Mouse (Mus musculus): ENCODE data around the gene Rac3. TPM values are rescaled to one million over a fixed set of nuclear protein-coding genes. Genes with fewer than 3 reads are reported as not detected.

Rac3 gene
- polyA plus RNA-seq, 1 experiment = 16.6 TPM

GRCm38 (mm10) chr11:120689365-120689764 lies 31.9 kb upstream of the Rac3 start:
- H3K9me3 ChIP-seq (replicated peaks; ENCODE audit: control insufficient read depth, insufficient read depth, low read length, poor library complexity, severe bottlenecking) = no peaks in the 10 kb centered on the region
- TF ChIP-seq CTCF (IDR thresholded peaks at IDR 0.05; ENCODE audit: low read depth, low read length) (no peak), POLR2A (IDR thresholded peaks at IDR 0.05; ENCODE audit: insufficient read depth, low read length) (no peak), EP300 (IDR thresholded peaks at IDR 0.05; ENCODE audit: insufficient read depth, low read depth, low read length) (no peak)
- H3K9ac ChIP-seq (ENCODE audit: low read depth, poor library complexity, severe bottlenecking) = no peak overlapping the region
- no peaks in the 10 kb centered on the region for H3K4me1 ChIP-seq (ENCODE audit: control insufficient read depth, insufficient read depth, low read length)
- H3K4me3 ChIP-seq (ENCODE audit: low read depth, low read length) = no peak overlapping the region
- H3K27ac ChIP-seq (ENCODE audit: insufficient read depth, low read length) = no peak overlapping the region
- H3K27me3 ChIP-seq (ENCODE audit: control insufficient read depth, insufficient read depth, low read length, poor library complexity, severe bottlenecking) = no peaks in the 10 kb centered on the region
- H3K36me3 ChIP-seq (ENCODE audit: control insufficient read depth, insufficient read depth, low read length, poor library complexity, severe bottlenecking) = peaks cover 12% of the 10 kb centered on the region

GRCm38 (mm10) chr11:120692471-120693011 lies 28.7 kb upstream of the Rac3 start:
- no peak overlapping the region for H3K27ac ChIP-seq (ENCODE audit: insufficient read depth, low read length)
- peaks cover 12% of the 10 kb centered on the region for H3K36me3 ChIP-seq (ENCODE audit: control insufficient read depth, insufficient read depth, low read length, poor library complexity, severe bottlenecking)
- no peak overlapping the region for H3K9ac ChIP-seq (ENCODE audit: low read depth, poor library complexity, severe bottlenecking)

DNA sequence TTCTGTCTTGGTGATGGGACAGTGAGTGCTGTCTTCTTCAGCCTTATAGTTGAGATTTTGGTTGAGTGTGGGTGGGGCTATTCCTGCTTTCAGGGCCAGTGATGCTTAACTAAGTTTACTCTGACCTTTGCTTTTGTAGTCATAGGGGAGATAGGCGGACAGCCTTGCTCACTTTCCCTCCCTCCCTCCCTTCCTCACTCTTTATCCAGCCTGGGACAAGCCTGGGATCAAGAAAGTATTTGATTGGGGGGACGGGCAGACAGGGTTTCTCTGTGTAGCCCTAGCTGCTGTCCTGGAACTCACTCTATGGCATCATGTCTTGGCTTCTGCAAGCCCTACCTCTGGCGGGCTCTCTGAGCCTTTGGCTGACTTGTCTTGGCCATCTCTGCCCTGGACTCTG lies 27.8 kb upstream of the Rac3 start:
- Histone ChIP-seq H3K27me3 (ENCODE audit: control insufficient read depth, insufficient read depth, low read length, poor library complexity, severe bottlenecking) (no peaks in the 10 kb centered on the region), H3K9me3 (replicated peaks; ENCODE audit: control insufficient read depth, insufficient read depth, low read length, poor library complexity, severe bottlenecking) (no peaks in the 10 kb centered on the region; the same call in 1 of the 2 replicates), H3K36me3 (ENCODE audit: control insufficient read depth, insufficient read depth, low read length, poor library complexity, severe bottlenecking) (peaks cover 12% of the 10 kb centered on the region), H3K27ac (ENCODE audit: insufficient read depth, low read length) (no peak overlapping the region), H3K4me1 (ENCODE audit: control insufficient read depth, insufficient read depth, low read length) (no peaks in the 10 kb centered on the region), H3K4me3 (ENCODE audit: low read depth, low read length) (no peak overlapping the region), H3K9ac (ENCODE audit: low read depth, poor library complexity, severe bottlenecking) (no peak overlapping the region)
- TF ChIP-seq EP300 (IDR thresholded peaks at IDR 0.05; ENCODE audit: insufficient read depth, low read depth, low read length) (no peak), CTCF (IDR thresholded peaks at IDR 0.05; ENCODE audit: low read depth, low read length) (no peak)

More at GRCm38 (mm10) chr11:120692471-120693011, 28.7 kb upstream of the Rac3 start:
- H3K9me3 ChIP-seq (replicated peaks; ENCODE audit: control insufficient read depth, insufficient read depth, low read length, poor library complexity, severe bottlenecking) = no peaks in the 10 kb centered on the region; the same call in 1 of the 2 replicates
- H3K4me3 ChIP-seq (ENCODE audit: low read depth, low read length) = no peak overlapping the region
- H3K4me1 ChIP-seq (ENCODE audit: control insufficient read depth, insufficient read depth, low read length) = no peaks in the 10 kb centered on the region
- TF ChIP-seq POLR2A (IDR thresholded peaks at IDR 0.05; ENCODE audit: insufficient read depth, low read length) (no peak), CTCF (IDR thresholded peaks at IDR 0.05; ENCODE audit: low read depth, low read length) (no peak), EP300 (IDR thresholded peaks at IDR 0.05; ENCODE audit: insufficient read depth, low read depth, low read length) (no peak)
- H3K27me3 ChIP-seq (ENCODE audit: control insufficient read depth, insufficient read depth, low read length, poor library complexity, severe bottlenecking) = no peaks in the 10 kb centered on the region

DNA sequence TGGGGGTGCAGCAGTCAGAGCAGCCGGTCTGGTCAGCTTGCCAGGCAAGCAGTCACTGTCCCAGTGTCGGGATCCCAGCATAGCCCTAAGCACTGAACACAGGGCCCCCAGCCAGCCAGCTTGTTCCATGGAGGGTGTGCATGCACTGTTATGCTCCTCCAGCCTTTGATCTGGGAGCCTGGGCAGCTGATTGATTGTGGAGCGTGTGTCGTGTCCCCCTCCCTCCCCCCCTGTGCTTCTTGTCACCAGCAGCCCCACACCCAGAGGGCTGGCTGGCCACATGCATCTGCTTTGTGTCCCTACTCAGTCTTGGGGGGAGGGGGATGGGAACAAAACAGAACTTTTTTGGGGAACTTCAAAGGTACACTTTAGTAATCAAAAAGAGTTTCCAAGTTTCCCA lies 26.1 kb upstream of the Rac3 start:
- Histone ChIP-seq H3K27ac (ENCODE audit: insufficient read depth, low read length) (no peak overlapping the region), H3K9me3 (replicated peaks; ENCODE audit: control insufficient read depth, insufficient read depth, low read length, poor library complexity, severe bottlenecking) (no peaks in the 10 kb centered on the region; the same call in 1 of the 2 replicates), H3K36me3 (ENCODE audit: control insufficient read depth, insufficient read depth, low read length, poor library complexity, severe bottlenecking) (peaks cover 5% of the 10 kb centered on the region; the same call in 1 of the 2 replicates), H3K9ac (ENCODE audit: low read depth, poor library complexity, severe bottlenecking) (no peak overlapping the region), H3K4me3 (ENCODE audit: low read depth, low read length) (no peak overlapping the region), H3K4me1 (ENCODE audit: control insufficient read depth, insufficient read depth, low read length) (no peaks in the 10 kb centered on the region), H3K27me3 (ENCODE audit: control insufficient read depth, insufficient read depth, low read length, poor library complexity, severe bottlenecking) (no peaks in the 10 kb centered on the region)
- TF ChIP-seq EP300 (IDR thresholded peaks at IDR 0.05; ENCODE audit: insufficient read depth, low read depth, low read length) = no peak
- TF ChIP-seq CTCF (IDR thresholded peaks at IDR 0.05; ENCODE audit: low read depth, low read length) = no peak
- TF ChIP-seq POLR2A (IDR thresholded peaks at IDR 0.05; ENCODE audit: insufficient read depth, low read length) = no peak

GRCm38 (mm10) chr11:120695641-120696040 lies 25.6 kb upstream of the Rac3 start:
- no peak overlapping the region for H3K27ac ChIP-seq (ENCODE audit: insufficient read depth, low read length)
- no peaks in the 10 kb centered on the region for H3K27me3 ChIP-seq (ENCODE audit: control insufficient read depth, insufficient read depth, low read length, poor library complexity, severe bottlenecking)
- no peak overlapping the region for H3K9ac ChIP-seq (ENCODE audit: low read depth, poor library complexity, severe bottlenecking)

DNA sequence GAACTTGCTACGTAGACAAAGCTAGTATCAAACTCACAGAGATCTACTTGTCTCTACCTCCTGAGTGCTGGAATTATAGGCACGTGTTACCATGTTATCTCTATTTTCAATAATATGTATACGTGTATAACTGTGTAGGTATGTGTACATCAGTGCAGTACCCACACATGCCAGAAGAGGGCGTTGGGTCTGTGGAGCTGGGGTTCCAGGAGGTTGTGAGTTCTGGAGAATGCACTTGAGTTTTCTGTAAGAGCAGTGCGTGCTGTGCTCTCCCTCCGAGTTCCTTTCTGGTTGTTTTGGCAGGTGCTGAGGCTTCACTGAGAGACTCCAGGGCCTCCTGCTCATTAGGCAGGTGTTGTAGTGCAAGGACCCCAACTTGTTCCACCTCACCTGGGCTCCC lies 24.7 kb upstream of the Rac3 start:
- Histone ChIP-seq H3K9ac (ENCODE audit: low read depth, poor library complexity, severe bottlenecking) (no peak overlapping the region), H3K4me3 (ENCODE audit: low read depth, low read length) (no peak overlapping the region), H3K27ac (ENCODE audit: insufficient read depth, low read length) (no peak overlapping the region), H3K9me3 (replicated peaks; ENCODE audit: control insufficient read depth, insufficient read depth, low read length, poor library complexity, severe bottlenecking) (no peaks in the 10 kb centered on the region; the same call in 1 of the 2 replicates), H3K4me1 (ENCODE audit: control insufficient read depth, insufficient read depth, low read length) (no peaks in the 10 kb centered on the region), H3K36me3 (ENCODE audit: control insufficient read depth, insufficient read depth, low read length, poor library complexity, severe bottlenecking) (0 out of 2 replicates have a peak, but pooled peaks cover 2% of the 10 kb centered on the region), H3K27me3 (ENCODE audit: control insufficient read depth, insufficient read depth, low read length, poor library complexity, severe bottlenecking) (no peaks in the 10 kb centered on the region)
- no peak for TF ChIP-seq EP300 (IDR thresholded peaks at IDR 0.05; ENCODE audit: insufficient read depth, low read depth, low read length)
- TF ChIP-seq CTCF (IDR thresholded peaks at IDR 0.05; ENCODE audit: low read depth, low read length) = peak; percentile 40
- TF ChIP-seq POLR2A (IDR thresholded peaks at IDR 0.05; ENCODE audit: insufficient read depth, low read length) = no peak

More at GRCm38 (mm10) chr11:120695641-120696040, 25.6 kb upstream of the Rac3 start:
- H3K4me3 ChIP-seq (ENCODE audit: low read depth, low read length) = no peak overlapping the region
- no peaks in the 10 kb centered on the region for H3K4me1 ChIP-seq (ENCODE audit: control insufficient read depth, insufficient read depth, low read length)
- peaks cover 3% of the 10 kb centered on the region; the same call in 1 of the 2 replicates for H3K36me3 ChIP-seq (ENCODE audit: control insufficient read depth, insufficient read depth, low read length, poor library complexity, severe bottlenecking)
- no peaks in the 10 kb centered on the region; the same call in 1 of the 2 replicates for H3K9me3 ChIP-seq (replicated peaks; ENCODE audit: control insufficient read depth, insufficient read depth, low read length, poor library complexity, severe bottlenecking)
- TF ChIP-seq POLR2A (IDR thresholded peaks at IDR 0.05; ENCODE audit: insufficient read depth, low read length) = no peak
- no peak for TF ChIP-seq CTCF (IDR thresholded peaks at IDR 0.05; ENCODE audit: low read depth, low read length)
- no peak for TF ChIP-seq EP300 (IDR thresholded peaks at IDR 0.05; ENCODE audit: insufficient read depth, low read depth, low read length)
